Mouse (Mus musculus) hindlimb bud, embryonic 11.5 days (tissue): Measurements from ENCODE around the gene Olfr1143.

ENCODE experiments used
- DNase-seq: peaks from one replicate; pipeline ENCODE4 v3.0.0-alpha.2; 2012; ENCODE audit warnings: low read depth, low spot score; ENCODE audit errors: extremely low spot score

Olfr1143 gene

DNA sequence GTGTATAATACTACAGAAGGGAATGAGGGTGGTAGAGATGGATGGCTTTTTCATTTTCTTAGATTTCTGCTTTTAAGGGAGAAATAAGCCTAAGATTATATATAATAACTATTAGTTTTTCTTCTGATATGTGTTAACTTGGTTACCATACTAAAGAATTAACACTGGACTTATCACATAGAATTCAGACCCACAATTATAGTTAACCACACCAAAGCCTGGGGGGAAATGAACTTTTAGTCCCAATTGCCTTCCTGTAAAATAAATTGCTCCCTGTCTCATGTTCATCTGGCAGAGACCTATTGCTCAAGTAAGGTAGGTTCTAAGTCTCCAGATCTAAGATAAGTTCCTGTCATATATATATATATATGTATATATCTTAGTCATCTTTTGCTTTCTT lies at the start of gene Olfr1143:
Olfr1143 (plus strand) TSS at position 301 of the 400 bp plus-strand sequence.
- no peak for DNase-seq

DNA sequence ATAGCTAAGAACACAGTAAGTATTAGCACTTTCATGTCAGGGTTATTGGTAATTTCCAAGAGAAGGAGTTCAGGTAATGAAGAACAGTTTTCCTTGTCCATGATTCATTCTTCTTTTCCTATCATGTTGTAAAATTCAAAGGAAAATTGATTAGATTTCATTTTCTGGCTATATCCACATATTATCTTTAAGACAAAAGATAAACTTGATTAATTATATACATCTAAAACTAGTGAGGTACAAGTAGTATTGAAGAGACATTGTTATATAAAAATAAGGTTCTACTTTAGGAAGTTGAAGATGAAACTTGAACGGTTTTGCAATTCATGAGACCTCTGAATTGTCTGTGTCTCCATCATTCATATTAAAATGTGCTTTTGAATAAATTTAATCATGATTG lies 46.5 kb upstream of the Olfr1143 start, which contains the start of gene Olfr1141:
Olfr1141 (minus strand) TSS at position 101 of the 400 bp plus-strand sequence.
- no peak for DNase-seq

DNA sequence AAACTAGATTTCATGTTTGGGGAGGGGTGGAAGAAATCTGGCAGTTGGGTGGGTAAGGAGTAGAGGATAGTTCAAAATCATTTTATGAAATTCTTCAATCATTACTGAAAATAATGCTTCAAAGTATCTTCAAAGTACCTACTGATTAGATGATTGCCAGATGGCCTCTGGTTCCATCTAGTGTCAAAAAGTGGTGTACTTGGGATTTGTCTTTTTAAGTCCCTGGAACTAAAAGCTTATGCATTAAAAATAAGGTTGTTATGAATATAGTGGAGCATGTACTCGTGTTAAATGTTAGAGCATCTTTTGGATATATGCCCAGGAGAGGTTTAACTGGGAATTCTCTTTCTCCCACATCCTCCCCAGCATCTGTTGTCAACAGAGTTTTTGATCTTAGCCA lies 24.2 kb upstream of the Olfr1143 start:
- DNase-seq, result no peak

DNA sequence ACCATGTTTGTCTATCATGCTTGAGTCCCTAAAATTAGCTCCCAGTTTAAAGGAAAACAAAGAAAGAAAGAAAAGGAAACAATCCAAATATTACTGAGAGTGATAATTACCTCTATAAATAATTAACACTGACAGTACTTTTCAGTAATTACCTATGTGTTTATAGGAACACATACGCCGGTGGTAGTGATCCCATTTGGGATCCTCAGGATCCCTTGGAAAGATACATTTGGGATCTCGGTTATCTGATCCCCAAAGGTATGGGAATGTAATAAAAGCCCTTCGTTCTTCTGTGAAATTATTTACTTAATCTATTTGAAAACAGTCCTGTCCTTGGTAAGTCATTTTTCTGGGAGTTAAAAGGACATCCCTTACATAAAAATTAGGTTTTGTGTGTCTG lies 21.2 kb upstream of the Olfr1143 start, which contains the start of gene Olfr152:
Olfr152 (plus strand) TSS at position 301 of the 400 bp plus-strand sequence.
- DNase-seq, result no peak

DNA sequence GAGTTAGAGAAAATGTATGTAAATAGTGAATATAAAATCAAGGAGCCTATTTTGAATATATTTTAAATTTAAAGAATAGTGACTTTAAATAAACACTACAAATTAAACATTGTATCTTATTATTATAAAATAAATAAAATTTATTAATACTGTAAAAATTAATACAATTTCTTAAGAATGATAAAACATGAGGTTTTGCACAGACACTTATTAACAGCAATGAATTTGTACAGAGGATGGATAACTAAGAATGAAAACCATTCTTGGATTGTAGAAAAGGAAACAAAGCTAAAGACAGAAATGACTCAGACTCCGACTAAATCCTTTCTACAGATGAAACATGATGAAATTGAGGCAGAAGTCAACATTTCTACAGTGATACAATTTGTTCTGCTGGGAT lies 9.1 kb downstream of the Olfr1143 start, which contains the start of gene Olfr1145:
Olfr1145 (plus strand) TSS at position 301 of the 400 bp plus-strand sequence.
- no peak for DNase-seq

DNA sequence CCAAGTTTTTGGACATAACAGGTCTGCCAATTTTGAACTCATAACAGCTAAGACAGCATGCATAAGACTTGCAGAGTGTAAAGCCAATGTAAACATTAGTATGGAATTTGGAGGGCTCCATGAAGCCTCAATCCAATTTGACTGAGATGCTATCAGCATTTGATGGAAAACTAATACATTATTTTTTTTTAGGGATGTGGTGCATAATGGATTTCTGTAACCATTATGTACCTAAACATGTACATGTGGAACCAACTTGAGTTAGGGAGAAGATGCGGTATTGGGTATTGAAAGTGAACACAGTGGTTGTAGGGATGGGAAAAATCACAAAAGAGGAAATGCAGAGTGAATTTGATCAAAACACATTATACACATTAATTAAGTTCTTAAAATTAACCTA lies 29.8 kb downstream of the Olfr1143 start, which contains the start of gene Olfr1148:
Olfr1148 (plus strand) TSS at position 301 of the 400 bp plus-strand sequence.
- DNase-seq, result no peak

DNA sequence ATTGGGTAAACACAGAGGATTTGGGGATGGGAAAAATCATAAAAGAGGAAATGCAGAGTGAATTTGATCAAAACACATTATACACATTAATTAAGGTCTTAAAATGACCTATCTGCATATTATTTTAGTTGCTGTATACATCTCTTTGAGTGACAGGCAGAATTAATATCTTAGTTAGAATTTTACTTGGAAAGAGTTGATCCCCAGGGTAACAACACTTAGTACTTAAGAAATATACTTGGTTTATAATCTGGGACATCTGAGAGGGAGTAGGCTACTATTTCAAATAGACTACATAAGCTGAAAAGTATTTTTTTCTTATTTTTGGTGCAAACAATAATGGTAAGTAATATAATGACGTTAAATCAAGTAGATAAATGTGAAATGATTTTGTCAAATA lies 43.3 kb downstream of the Olfr1143 start, which contains the start of gene Olfr1150-ps1:
Olfr1150-ps1 (plus strand) TSS at position 301 of the 400 bp plus-strand sequence.
- DNase-seq, result no peak
